Mouse (Mus musculus) embryonic facial prominence, embryonic 12.5 days (tissue): ENCODE measurements around the gene Tulp4. TPM values are rescaled to one million over a fixed set of nuclear protein-coding genes. Genes with fewer than 3 reads are reported as not detected.

Source experiments
- ATAC-seq: fragments of 200-750 bp; cut with Nextera tagmentation; 2 replicates; pipeline ENCODE4 v1.8.0; 2017; ENCODE audit not compliant: insufficient number of reproducible peaks, insufficient read depth, low FRiP score, low TSS enrichment
- H3K27ac ChIP-seq: fragments of 300-500 bp; sonication (generic); 2 replicates; pipeline ENCODE4 v1.5.1; 2016; ENCODE audit warnings: mild to moderate bottlenecking
- H3K27me3 ChIP-seq: fragments of 300-500 bp; sonication (generic); 2 replicates; pipeline ENCODE4 v1.6.1; 2016; ENCODE audit warnings: mild to moderate bottlenecking, moderate library complexity
- H3K36me3 ChIP-seq: fragments of 300-500 bp; sonication (generic); 2 replicates; pipeline ENCODE4 v1.6.1; 2016; ENCODE audit warnings: mild to moderate bottlenecking
- H3K4me1 ChIP-seq: fragments of 300-500 bp; sonication (generic); 2 replicates; pipeline ENCODE4 v1.6.1; 2016
- H3K4me2 ChIP-seq: fragments of 300-500 bp; sonication (generic); replicated peaks from 2 replicates; pipeline ENCODE4 v1.6.1; 2016; ENCODE audit warnings: mild to moderate bottlenecking, moderate library complexity
- H3K4me3 ChIP-seq: fragments of 300-500 bp; sonication (generic); 2 replicates; pipeline ENCODE4 v1.5.1; 2016; ENCODE audit warnings: mild to moderate bottlenecking
- H3K9ac ChIP-seq: fragments of 300-500 bp; sonication (generic); 2 replicates; pipeline ENCODE4 v1.6.1; 2016; ENCODE audit warnings: mild to moderate bottlenecking, moderate library complexity
- H3K9me3 ChIP-seq: fragments of 300-500 bp; sonication (generic); 2 replicates; pipeline ENCODE4 v1.6.1; 2016; ENCODE audit warnings: mild to moderate bottlenecking, moderate library complexity
- WGBS: fragments of 180-500 bp; shearing (Covaris S2); methylation state at CpG from one replicate; pipeline ENCODE4 v1.1.7; 2016; 5-methylcytosine and 5-hydroxymethylcytosine counted together
- polyA plus RNA-seq: library from polyadenylated mRNA; unstranded; fragments of >200 nt; fragmentation: Nextera tagmentation; extraction: Ambion mirVana; gene quantifications from 2 replicates; pipeline ENCODE4 v1.2.1, GENCODE M21; 2016

The Tulp4 gene
- polyA plus RNA-seq, result 99.4 and 103 TPM in 2 replicates

DNA sequence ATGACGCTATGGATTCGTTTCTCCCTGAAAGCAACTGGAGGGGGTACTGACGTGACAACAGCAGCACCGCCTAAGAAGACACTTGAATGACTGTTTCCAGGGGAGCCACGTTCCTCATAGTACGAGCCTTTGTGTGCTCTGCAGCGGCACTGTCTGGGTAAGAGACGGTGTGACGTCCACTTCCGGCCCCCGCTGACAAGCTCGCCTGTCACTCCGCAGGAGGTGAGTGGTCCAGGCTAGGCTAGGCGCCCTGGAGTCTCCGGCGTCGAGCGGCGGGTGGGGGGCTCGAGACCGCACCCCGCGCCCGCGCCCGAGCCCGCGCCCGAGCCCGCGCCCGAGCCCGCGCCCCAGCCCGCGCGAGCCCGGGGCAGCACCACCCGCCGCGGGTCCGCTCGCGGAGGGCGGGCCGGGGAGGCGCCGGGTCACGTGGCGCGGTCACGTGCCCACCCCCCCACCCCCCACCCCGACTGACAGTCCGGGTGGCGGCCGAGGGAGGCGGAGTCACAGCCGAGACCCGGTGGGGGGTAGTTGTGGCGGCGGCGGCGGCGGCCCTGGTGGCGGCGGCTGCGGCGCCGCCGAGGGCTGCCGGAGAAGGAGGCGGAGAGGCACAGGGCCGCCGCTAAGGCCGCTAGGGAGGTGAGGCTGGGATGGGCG, at the start of gene Tulp4:
Tulp4 (plus strand) TSS at position 77 of the 654 bp plus-strand sequence.
- Histone ChIP-seq H3K4me1 (peaks cover 19% of the 10 kb centered on the region), H3K36me3 (0 out of 2 replicates have a peak, but pooled peaks cover 7% of the 10 kb centered on the region), H3K9ac (peak within 1 kb of the TSS; percentile 95), H3K4me3 (peak within 1 kb of the TSS; percentile 86), H3K27ac (peak within 1 kb of the TSS; percentile 94), H3K9me3 (no peaks in the 10 kb centered on the region), H3K27me3 (no peaks in the 10 kb centered on the region), H3K4me2 (peak within 1 kb of the TSS; percentile 65)
- peak; percentile 96 for ATAC-seq
- 1% methylated on average over 56 of the region's 76 CpGs for WGBS

DNA sequence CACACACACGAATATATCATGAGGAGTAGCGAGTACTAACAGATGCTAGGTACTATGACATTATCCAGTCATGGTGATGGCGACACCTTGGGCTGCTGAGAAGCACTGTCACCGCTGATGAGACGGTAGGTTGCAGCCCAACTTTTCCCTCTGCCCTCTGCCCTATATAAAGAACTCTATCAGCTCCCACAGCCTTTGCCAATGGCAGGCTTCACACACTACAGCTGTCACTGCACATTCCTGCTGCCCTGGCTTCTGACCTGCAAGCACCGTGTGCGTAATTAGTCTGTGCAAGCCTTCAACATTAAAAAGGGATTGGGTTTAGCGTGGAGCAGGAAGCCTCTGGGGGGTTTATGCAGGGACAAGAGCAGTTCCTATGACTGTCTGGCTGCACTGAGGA, 43.4 kb upstream of the Tulp4 start:
- Histone ChIP-seq H3K27me3 (no peaks in the 10 kb centered on the region), H3K9ac (no peak overlapping the region), H3K27ac (no peak overlapping the region), H3K9me3 (no peaks in the 10 kb centered on the region), H3K4me1 (no peaks in the 10 kb centered on the region), H3K4me2 (no peak overlapping the region), H3K4me3 (no peak overlapping the region), H3K36me3 (peaks cover 34% of the 10 kb centered on the region)
- WGBS, result 74% methylated on average over 8 of the region's 8 CpGs
- ATAC-seq, result no peak

DNA sequence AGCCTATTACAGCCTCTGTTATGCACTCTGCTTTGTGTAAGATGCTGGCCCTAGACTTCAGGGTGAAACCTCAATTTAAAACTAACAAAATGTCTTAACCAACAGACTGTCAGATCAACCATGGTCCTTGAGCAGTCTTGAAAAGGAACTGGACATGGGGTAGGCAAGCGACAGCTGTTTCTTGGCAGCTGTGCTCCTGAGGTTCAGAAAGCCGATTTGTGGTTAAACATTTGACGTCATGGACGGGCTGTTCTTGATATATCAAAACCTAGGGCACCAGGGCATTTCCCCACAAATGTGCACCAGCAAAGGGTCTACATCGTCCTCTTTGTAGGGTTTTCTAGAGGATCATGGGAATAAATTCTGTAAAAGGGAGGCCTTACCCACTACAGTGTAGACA, 42.7 kb upstream of the Tulp4 start:
- peaks cover 34% of the 10 kb centered on the region for H3K36me3 ChIP-seq

DNA sequence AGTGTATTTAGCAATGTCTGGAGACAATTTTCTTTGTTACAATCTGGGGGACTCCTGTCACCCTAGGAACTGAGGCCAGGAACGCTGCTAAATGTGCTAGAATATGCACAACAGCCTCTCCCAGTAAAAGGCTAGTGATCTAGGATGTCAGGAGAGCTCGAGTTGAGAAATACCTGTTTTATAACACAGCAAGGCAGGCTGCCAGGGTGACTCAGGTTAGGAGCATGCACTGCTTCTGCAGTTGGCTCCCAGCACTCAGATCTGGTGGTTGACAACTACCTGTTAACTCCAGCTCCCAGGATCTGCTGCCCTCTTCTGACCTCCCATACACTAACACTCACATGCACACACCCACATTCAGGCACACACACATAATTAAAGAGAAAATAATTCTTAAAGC, 40.2 kb upstream of the Tulp4 start:
- Histone ChIP-seq H3K4me1 (no peaks in the 10 kb centered on the region), H3K27me3 (no peaks in the 10 kb centered on the region), H3K9me3 (no peaks in the 10 kb centered on the region), H3K36me3 (peaks cover 49% of the 10 kb centered on the region), H3K4me3 (no peak overlapping the region), H3K4me2 (no peak overlapping the region), H3K9ac (no peak overlapping the region), H3K27ac (no peak overlapping the region)
- WGBS, result 87% methylated on average over 2 of the region's 2 CpGs
- ATAC-seq, result no peak

More for the DNA sequence above, 42.7 kb upstream of the Tulp4 start:
- WGBS, result 83% methylated on average over 5 of the region's 5 CpGs
- no peak overlapping the region for H3K4me2 ChIP-seq
- H3K4me3 ChIP-seq, result no peak overlapping the region
- no peak for ATAC-seq
- no peaks in the 10 kb centered on the region for H3K9me3 ChIP-seq
- no peak overlapping the region for H3K9ac ChIP-seq
- H3K27me3 ChIP-seq, result no peaks in the 10 kb centered on the region
- H3K27ac ChIP-seq, result no peak overlapping the region
- H3K4me1 ChIP-seq, result no peaks in the 10 kb centered on the region

DNA sequence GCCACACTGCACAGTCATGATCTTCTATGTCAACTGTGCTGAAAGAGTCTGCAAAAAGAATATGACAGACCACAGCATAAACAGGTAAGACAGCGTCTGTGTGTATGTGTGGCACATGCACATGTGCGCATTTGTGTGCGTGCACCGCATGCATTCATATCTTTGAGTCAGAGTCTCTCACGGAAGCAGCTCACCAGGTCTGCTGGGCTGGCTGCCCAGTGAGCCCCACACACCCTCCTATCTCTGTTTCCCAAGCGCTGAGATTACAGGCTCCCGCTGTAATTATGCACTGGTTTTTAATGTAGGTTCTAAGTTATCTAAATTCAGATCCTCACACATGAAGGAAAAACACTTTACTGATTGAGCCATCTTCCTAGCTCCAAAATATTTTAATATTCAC, 38.6 kb upstream of the Tulp4 start:
- Histone ChIP-seq H3K9ac (no peak overlapping the region), H3K4me2 (no peak overlapping the region), H3K36me3 (peaks cover 60% of the 10 kb centered on the region), H3K4me1 (no peaks in the 10 kb centered on the region), H3K27ac (no peak overlapping the region), H3K4me3 (no peak overlapping the region), H3K9me3 (no peaks in the 10 kb centered on the region), H3K27me3 (no peaks in the 10 kb centered on the region)
- no peak for ATAC-seq
- 96% methylated on average over 7 of the region's 7 CpGs for WGBS

DNA sequence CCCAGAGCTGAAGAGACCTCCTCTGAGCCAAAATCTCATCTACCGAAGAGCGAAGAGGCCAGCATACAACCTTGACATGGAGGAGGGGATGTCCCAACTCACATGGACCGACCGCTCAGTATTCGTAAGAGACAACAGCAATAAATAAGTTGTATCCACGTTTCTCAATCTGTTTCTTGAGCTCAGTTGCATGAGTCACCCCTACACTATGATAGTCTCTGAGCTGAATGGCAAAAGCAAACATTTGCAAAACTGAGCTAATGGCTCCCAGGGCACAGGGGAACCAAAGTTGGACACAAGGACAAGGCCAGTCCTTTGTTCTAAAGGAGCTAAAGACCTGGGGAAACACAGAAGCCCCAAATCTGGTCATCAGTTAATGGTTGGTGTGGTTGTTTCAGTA, 36.4 kb upstream of the Tulp4 start:
- peaks cover 57% of the 10 kb centered on the region for H3K36me3 ChIP-seq
- 93% methylated on average over 6 of the region's 6 CpGs for WGBS

DNA sequence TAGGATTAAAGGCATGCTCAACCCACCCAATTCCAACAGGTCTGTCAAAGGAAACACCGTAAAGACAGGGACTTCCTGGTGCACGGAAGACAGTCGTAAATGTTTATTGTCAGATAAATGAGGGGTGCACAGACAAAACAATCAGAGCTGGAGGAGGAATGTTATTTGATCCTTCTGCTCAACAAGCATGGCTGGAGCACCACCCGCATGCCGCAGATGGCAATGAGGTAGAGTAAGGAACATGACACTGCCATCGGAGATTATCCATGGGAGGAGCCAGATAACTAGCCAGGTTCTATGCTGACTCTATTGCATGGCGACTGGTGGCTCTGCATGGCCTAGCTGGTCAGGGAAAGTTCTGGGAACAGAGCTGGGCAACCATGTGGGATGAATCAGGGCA, 32.8 kb upstream of the Tulp4 start:
- Histone ChIP-seq H3K4me3 (no peak overlapping the region), H3K9ac (no peak overlapping the region), H3K27ac (no peak overlapping the region), H3K36me3 (peaks cover 38% of the 10 kb centered on the region), H3K9me3 (no peaks in the 10 kb centered on the region), H3K4me1 (no peaks in the 10 kb centered on the region), H3K27me3 (no peaks in the 10 kb centered on the region), H3K4me2 (no peak overlapping the region)
- WGBS, result 75% methylated on average over 7 of the region's 7 CpGs
- ATAC-seq, result no peak

More for the DNA sequence above, 36.4 kb upstream of the Tulp4 start:
- ATAC-seq, result no peak
- no peak overlapping the region for H3K4me3 ChIP-seq
- H3K4me1 ChIP-seq, result no peaks in the 10 kb centered on the region
- no peak overlapping the region for H3K9ac ChIP-seq
- H3K27me3 ChIP-seq, result no peaks in the 10 kb centered on the region
- H3K9me3 ChIP-seq, result no peaks in the 10 kb centered on the region
- H3K27ac ChIP-seq, result no peak overlapping the region
- H3K4me2 ChIP-seq, result no peak overlapping the region

DNA sequence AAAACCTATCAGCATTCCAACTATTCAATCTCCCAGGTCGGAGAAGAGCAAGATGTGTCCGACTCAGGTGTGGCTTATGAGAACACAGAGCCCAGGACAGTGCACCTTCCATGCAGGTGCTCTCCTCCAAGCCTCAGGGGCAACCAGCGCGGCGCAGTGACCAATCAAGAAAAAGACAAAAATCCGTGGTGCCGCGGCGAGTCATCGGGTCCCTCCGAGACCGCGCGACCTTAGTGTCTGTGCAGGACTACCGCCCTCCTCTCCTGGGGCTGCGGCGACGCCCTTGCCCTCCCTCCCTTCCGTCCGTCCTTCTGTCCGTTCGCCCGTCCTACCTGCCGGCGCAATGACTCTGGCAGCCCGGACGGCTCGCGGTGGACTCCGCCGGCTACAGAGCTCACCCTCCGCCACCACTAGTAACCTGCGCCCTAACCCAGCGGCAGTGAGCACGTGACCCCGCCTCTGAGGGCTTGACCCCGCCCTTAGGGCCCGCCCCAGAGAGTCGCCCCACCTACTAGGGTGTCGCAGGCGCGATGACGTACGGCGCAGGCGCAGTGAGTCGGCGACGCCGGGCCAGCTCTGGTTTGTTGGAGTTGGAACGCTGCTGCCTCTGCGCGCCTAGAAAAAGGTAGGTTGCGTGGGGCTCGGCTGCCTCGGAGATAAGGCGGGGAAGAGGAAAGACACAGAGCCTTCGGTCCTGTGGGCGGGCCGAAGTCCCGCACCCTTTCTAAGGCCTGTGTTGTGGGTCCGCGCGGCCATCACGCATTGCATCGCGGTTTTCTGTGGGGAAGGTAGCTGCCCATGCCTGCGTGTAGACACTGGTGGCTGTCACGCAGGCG, 26.7 kb upstream of the Tulp4 start, which contains the start of the genes Serac1 and Gtf2h5:
Serac1 (minus strand) TSS at position 455 of the 836 bp plus-strand sequence.
Gtf2h5 (plus strand) TSS at position 500 of the 836 bp plus-strand sequence.
- peak within 1 kb of the TSS; percentile 86 for H3K27ac ChIP-seq
- no peaks in the 10 kb centered on the region for H3K4me1 ChIP-seq
- H3K4me2 ChIP-seq, result peak within 1 kb of the TSS; percentile 78
- peak within 1 kb of the TSS; percentile 85 for H3K9ac ChIP-seq
- no peaks in the 10 kb centered on the region for H3K9me3 ChIP-seq
- under 1% methylated on average over 70 of the region's 70 CpGs for WGBS
- H3K27me3 ChIP-seq, result no peaks in the 10 kb centered on the region
- peak; percentile 98 for ATAC-seq
- peaks cover 17% of the 10 kb centered on the region; the same call in 1 of the 2 replicates for H3K36me3 ChIP-seq
- peak within 1 kb of the TSS; percentile 77 for H3K4me3 ChIP-seq

DNA sequence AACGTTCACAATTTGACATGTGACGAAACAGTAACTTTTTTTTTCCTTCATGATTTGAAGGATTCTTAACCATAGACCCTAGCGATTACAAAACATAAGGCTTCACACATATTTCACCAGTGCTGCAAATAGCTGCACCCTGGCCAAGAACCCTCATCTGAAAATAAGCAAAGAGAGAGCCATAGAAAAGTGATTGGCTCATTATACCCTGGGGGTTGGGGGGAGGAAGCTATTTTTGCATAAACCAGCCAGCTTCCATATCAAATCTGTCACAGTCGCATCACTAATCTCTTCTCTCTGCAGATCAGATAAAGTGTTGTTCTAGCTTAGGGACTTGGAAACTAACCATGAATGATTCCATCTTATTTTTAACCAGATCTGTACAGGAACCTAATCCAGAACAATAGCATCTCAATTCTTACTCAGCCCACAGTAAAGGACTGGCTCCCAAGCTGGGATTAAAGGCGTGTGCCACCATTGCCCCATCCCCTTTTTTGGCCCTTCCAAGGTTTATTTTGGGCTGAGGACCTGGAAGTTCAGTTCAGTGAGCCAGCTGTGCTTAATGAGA, 22.8 kb upstream of the Tulp4 start:
- no peak overlapping the region for H3K9ac ChIP-seq
- no peaks in the 10 kb centered on the region for H3K4me1 ChIP-seq
- no peak for ATAC-seq
- no peaks in the 10 kb centered on the region for H3K9me3 ChIP-seq
- H3K4me3 ChIP-seq, result no peak overlapping the region
- 85% methylated on average over 5 of the region's 5 CpGs for WGBS
- no peak overlapping the region for H3K27ac ChIP-seq
- no peak overlapping the region for H3K4me2 ChIP-seq
- peaks cover 38% of the 10 kb centered on the region for H3K36me3 ChIP-seq
- no peaks in the 10 kb centered on the region for H3K27me3 ChIP-seq

DNA sequence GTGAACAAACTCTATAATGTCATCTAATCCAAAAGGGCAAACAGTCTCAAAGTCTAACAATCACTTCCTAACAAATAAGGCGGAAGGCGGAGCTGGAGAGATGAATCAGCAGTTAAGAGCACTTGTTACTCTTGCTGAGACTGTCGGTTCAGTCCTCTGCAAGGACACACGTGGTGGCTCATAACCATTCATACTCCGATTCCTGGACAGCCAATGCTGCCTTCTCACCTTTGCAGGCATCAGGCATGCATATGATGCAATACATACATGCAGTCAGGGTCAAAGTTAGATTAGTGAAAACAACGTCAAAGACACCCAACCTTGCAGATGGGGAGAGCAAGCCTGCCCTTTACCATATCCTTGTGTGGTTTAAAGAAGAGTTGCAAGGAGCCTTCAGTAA, 14.6 kb upstream of the Tulp4 start:
- H3K9ac ChIP-seq, result no peak overlapping the region
- H3K4me3 ChIP-seq, result no peak overlapping the region
- H3K27ac ChIP-seq, result no peak overlapping the region
- H3K9me3 ChIP-seq, result no peaks in the 10 kb centered on the region
- H3K36me3 ChIP-seq, result peaks cover 14% of the 10 kb centered on the region; the same call in 1 of the 2 replicates
- WGBS, result 90% methylated on average over 6 of the region's 6 CpGs
- ATAC-seq, result no peak
- no peaks in the 10 kb centered on the region for H3K4me1 ChIP-seq
- H3K27me3 ChIP-seq, result no peaks in the 10 kb centered on the region
- no peak overlapping the region for H3K4me2 ChIP-seq

DNA sequence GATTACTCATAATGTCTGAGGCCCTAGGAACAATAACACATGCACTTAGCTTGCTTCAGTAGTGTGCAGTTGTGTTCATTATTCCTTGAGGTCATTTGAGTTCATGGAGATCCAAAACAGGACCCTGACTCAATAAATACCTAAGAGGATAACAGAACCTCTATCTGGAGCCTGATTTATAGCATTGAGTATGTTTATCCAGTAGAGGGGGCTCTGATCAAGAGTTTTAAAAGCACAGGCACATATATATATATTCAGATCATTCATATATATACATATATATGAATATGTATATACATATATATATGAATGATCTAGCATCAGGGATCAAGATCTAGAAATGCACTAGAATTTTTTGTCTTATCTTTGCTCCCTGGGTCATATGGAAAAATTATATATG, 10.7 kb upstream of the Tulp4 start:
- no peak overlapping the region for H3K9ac ChIP-seq
- no peak for ATAC-seq
- H3K4me2 ChIP-seq, result no peak overlapping the region
- H3K4me3 ChIP-seq, result no peak overlapping the region
- H3K36me3 ChIP-seq, result no peaks in the 10 kb centered on the region
- H3K4me1 ChIP-seq, result no peaks in the 10 kb centered on the region
- no peaks in the 10 kb centered on the region for H3K27me3 ChIP-seq
- H3K27ac ChIP-seq, result no peak overlapping the region
- H3K9me3 ChIP-seq, result no peaks in the 10 kb centered on the region
